Mouse (Mus musculus): ENCODE measurements around the gene Abca8a. TPM values are rescaled to one million over a fixed set of nuclear protein-coding genes. Genes with fewer than 3 reads are reported as not detected.
"Not testable (repeated sequence)": the region's sequence is repeated elsewhere in the genome, so short reads cannot be mapped to it uniquely, and the experiment has no call there.

The Abca8a gene
- total RNA-seq, 1 experiment = 0.27 TPM

DNA sequence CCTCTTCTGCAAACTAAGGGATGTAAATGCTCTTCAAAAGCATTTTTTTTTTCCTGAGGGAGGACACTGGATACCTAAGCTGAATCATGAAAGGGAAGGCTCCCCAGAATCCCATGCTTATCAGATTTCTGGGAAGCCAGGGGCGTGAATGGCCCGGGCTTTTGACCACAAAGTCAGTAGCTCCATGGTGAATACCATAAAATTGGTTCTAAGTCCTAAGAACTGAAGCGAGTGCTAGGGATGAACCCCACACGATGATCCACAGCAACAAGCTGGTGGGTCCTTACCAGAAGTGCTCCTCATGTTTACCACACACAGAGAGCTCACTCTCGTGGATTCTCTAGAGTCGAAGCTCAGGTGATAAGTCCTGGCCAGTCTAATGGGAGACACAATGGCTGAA lies 101.8 kb downstream of the Abca8a start:
- in situ Hi-C loops (cut with MboI; ENCODE audit: low sequenced_read_pairs in 2 of 2, unreplicated experiment in 2 of 2) = no loop called here
- Histone ChIP-seq H3K36me3 (ENCODE audit: control insufficient read depth, insufficient read depth, low read length, poor library complexity, severe bottlenecking) (no peaks in the 10 kb centered on the region), H3K4me3 (ENCODE audit: insufficient read depth in 1 of 2, low read depth in 1 of 2, low read length in 2 of 2, poor library complexity in 1 of 2, severe bottlenecking in 1 of 2) (no peak overlapping the region), H3K9ac (ENCODE audit: insufficient read depth, low read depth, low read length, poor library complexity, severe bottlenecking) (no peak overlapping the region), H3K27ac (ENCODE audit: insufficient read depth, low read depth, low read length, poor library complexity, severe bottlenecking) (no peak overlapping the region), H3K9me3 (ENCODE audit: control insufficient read depth, insufficient read depth, low read depth, low read length) (no peaks in the 10 kb centered on the region), H3K4me1 (ENCODE audit: control insufficient read depth in 2 of 2, insufficient read depth in 2 of 2, low read length in 2 of 2, poor library complexity in 1 of 2) (peaks cover 0 to 6% of the 10 kb centered on the region in 2 experiments; a peak in 1 of 4 replicates)
- TF ChIP-seq HCFC1 (IDR thresholded peaks at IDR 0.05; ENCODE audit: borderline replicate concordance, insufficient read depth, low read length) (no peak), ZNF384 (IDR thresholded peaks at IDR 0.05; ENCODE audit: low read depth, low read length) (no peak), CHD2 (IDR thresholded peaks at IDR 0.05; ENCODE audit: low read depth, low read length) (no peak), MAFK (IDR thresholded peaks at IDR 0.05; ENCODE audit: insufficient read depth, low read depth, low read length) (no peak), ZC3H11A (IDR thresholded peaks at IDR 0.05; ENCODE audit: borderline replicate concordance, low read depth, low read length) (no peak)
- DNase-seq (ENCODE audit: low read depth, low spot score) = no peak

- in situ Hi-C loops (cut with MboI; ENCODE audit: low sequenced_read_pairs in 2 of 2, unreplicated experiment in 2 of 2) = no loop called here
- TF ChIP-seq MAFK (IDR thresholded peaks at IDR 0.05; ENCODE audit: insufficient read depth, low read depth, low read length) (peak; percentile 84), CHD2 (IDR thresholded peaks at IDR 0.05; ENCODE audit: low read depth, low read length) (no peak)
Observed at GRCm38 (mm10) chr11:109991270-109991669, 104.5 kb downstream of the Abca8a start.

DNA sequence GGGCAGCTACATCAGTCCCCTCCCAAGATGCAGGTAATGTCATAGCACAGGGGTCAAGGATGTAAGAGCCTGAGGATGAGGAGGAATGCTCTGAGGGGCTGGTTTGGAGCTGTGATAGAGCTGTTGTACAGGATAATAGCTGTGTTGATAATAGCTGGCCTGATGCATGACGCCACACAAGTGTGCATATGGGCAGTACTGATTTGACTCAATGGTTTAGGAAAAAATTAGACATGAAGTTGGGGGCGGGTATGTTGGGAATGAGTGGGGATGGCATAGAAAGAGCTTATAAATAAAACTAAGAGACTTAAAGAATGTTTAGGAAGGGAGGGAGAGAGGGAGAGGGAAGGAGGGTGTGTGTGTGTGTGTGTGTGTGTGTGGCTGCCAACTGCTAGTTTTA lies 105.5 kb downstream of the Abca8a start:
- no peak for TF ChIP-seq CHD2 (IDR thresholded peaks at IDR 0.05; ENCODE audit: low read depth, low read length)
- no peak for TF ChIP-seq ZC3H11A (IDR thresholded peaks at IDR 0.05; ENCODE audit: borderline replicate concordance, low read depth, low read length)
- in situ Hi-C loops (cut with MboI; ENCODE audit: low sequenced_read_pairs in 2 of 2, unreplicated experiment in 2 of 2) = no loop called here
- peaks cover 0 to 4% of the 10 kb centered on the region in 2 experiments; a peak in 1 of 4 replicates for H3K4me1 ChIP-seq (ENCODE audit: control insufficient read depth in 2 of 2, insufficient read depth in 2 of 2, low read length in 2 of 2, poor library complexity in 1 of 2)
- no peak for DNase-seq (ENCODE audit: low read depth, low spot score)
- H3K9ac ChIP-seq (ENCODE audit: insufficient read depth, low read depth, low read length, poor library complexity, severe bottlenecking) = no peak overlapping the region
- no peaks in the 10 kb centered on the region for H3K36me3 ChIP-seq (ENCODE audit: control insufficient read depth, insufficient read depth, low read length, poor library complexity, severe bottlenecking)
- no peak overlapping the region for H3K4me3 ChIP-seq (ENCODE audit: insufficient read depth in 1 of 2, low read depth in 1 of 2, low read length in 2 of 2, poor library complexity in 1 of 2, severe bottlenecking in 1 of 2)
- no peak overlapping the region for H3K27ac ChIP-seq (ENCODE audit: insufficient read depth, low read depth, low read length, poor library complexity, severe bottlenecking)
- H3K9me3 ChIP-seq (ENCODE audit: control insufficient read depth, insufficient read depth, low read depth, low read length) = no peaks in the 10 kb centered on the region

More at GRCm38 (mm10) chr11:109991270-109991669, 104.5 kb downstream of the Abca8a start:
- Histone ChIP-seq H3K9me3 (ENCODE audit: control insufficient read depth, insufficient read depth, low read depth, low read length) (no peaks in the 10 kb centered on the region), H3K9ac (ENCODE audit: insufficient read depth, low read depth, low read length, poor library complexity, severe bottlenecking) (no peak overlapping the region), H3K4me3 (ENCODE audit: insufficient read depth in 1 of 2, low read depth in 1 of 2, low read length in 2 of 2, poor library complexity in 1 of 2, severe bottlenecking in 1 of 2) (no peak overlapping the region), H3K4me1 (ENCODE audit: control insufficient read depth in 2 of 2, insufficient read depth in 2 of 2, low read length in 2 of 2, poor library complexity in 1 of 2) (peaks cover 0 to 6% of the 10 kb centered on the region in 2 experiments; a peak in 1 of 4 replicates), H3K27ac (ENCODE audit: insufficient read depth, low read depth, low read length, poor library complexity, severe bottlenecking) (no peak overlapping the region), H3K36me3 (ENCODE audit: control insufficient read depth, insufficient read depth, low read length, poor library complexity, severe bottlenecking) (no peaks in the 10 kb centered on the region)
- DNase-seq (ENCODE audit: low read depth, low spot score) = no peak

DNA sequence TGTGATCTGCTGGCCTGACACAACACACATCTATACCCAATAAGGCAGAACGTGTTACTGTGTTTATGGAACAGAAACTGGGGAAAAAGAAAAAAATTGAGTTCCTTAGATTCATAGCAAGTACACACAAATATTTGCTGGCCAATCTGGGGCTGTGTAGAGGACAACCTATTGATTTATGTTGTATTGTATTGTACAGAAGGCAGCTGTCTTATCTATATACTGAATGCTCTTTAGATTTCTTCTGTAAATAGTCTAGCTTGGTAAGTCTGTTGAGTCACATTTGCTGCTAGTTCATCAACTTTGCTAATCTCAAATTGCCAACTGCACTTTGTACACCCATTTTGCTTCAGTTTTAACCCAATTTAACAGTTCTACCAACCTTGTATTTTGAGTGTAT lies 107.6 kb downstream of the Abca8a start:
- Histone ChIP-seq H3K9me3 (ENCODE audit: control insufficient read depth, insufficient read depth, low read depth, low read length) (no peaks in the 10 kb centered on the region), H3K9ac (ENCODE audit: insufficient read depth, low read depth, low read length, poor library complexity, severe bottlenecking) (no peak overlapping the region), H3K36me3 (ENCODE audit: control insufficient read depth, insufficient read depth, low read length, poor library complexity, severe bottlenecking) (no peaks in the 10 kb centered on the region), H3K4me3 (ENCODE audit: insufficient read depth in 1 of 2, low read depth in 1 of 2, low read length in 2 of 2, poor library complexity in 1 of 2, severe bottlenecking in 1 of 2) (no peak overlapping the region), H3K27ac (ENCODE audit: insufficient read depth, low read depth, low read length, poor library complexity, severe bottlenecking) (no peak overlapping the region), H3K4me1 (ENCODE audit: control insufficient read depth in 2 of 2, insufficient read depth in 2 of 2, low read length in 2 of 2, poor library complexity in 1 of 2) (no peaks in the 10 kb centered on the region)
- no peak for TF ChIP-seq CHD2 (IDR thresholded peaks at IDR 0.05; ENCODE audit: low read depth, low read length)
- TF ChIP-seq MAFK (IDR thresholded peaks at IDR 0.05; ENCODE audit: insufficient read depth, low read depth, low read length) = no peak
- TF ChIP-seq HCFC1 (IDR thresholded peaks at IDR 0.05; ENCODE audit: borderline replicate concordance, insufficient read depth, low read length) = no peak
- TF ChIP-seq ZC3H11A (IDR thresholded peaks at IDR 0.05; ENCODE audit: borderline replicate concordance, low read depth, low read length) = no peak
- no peak for TF ChIP-seq ZNF384 (IDR thresholded peaks at IDR 0.05; ENCODE audit: low read depth, low read length)
- no peak for DNase-seq (ENCODE audit: low read depth, low spot score)
- in situ Hi-C loops (cut with MboI; ENCODE audit: low sequenced_read_pairs in 2 of 2, unreplicated experiment in 2 of 2) = no loop called here

DNA sequence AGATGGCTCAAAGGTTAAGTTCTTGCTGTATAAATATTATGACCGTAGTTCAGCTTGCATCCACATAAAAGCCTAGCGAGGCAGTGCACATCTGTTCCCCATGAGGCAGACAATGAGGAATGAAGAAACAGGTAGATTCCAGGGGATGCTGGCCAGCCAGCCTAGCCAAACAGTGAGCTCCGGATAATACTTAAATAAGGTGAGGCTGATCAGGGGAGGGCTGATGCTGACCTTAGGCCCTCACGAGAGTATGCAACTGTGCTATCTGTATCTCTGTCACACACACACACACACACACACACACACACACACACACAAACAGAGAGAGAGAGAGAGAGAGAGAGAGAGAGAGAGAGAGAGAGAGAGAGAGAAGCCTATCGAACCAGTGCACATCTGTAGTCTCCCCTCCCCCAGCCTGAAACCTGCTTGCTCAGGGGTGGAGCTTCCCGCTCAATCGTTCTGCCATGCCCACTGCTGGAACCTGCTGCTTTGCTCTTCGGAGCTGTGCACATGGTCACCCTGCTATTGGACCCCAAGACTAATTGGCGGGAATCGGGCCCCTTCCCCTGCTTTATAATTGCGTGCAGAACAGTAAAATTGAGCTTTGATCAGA lies 108.2 kb downstream of the Abca8a start:
- H3K4me3 ChIP-seq (ENCODE audit: insufficient read depth in 1 of 2, low read depth in 1 of 2, low read length in 2 of 2, poor library complexity in 1 of 2, severe bottlenecking in 1 of 2); H3K9me3 ChIP-seq (ENCODE audit: control insufficient read depth, insufficient read depth, low read depth, low read length); in situ Hi-C loops (cut with MboI; ENCODE audit: low sequenced_read_pairs in 2 of 2, unreplicated experiment in 2 of 2); H3K36me3 ChIP-seq (ENCODE audit: control insufficient read depth, insufficient read depth, low read length, poor library complexity, severe bottlenecking); H3K4me1 ChIP-seq (ENCODE audit: control insufficient read depth in 2 of 2, insufficient read depth in 2 of 2, low read length in 2 of 2, poor library complexity in 1 of 2); H3K27ac ChIP-seq (ENCODE audit: insufficient read depth, low read depth, low read length, poor library complexity, severe bottlenecking); DNase-seq (ENCODE audit: low read depth, low spot score); H3K9ac ChIP-seq (ENCODE audit: insufficient read depth, low read depth, low read length, poor library complexity, severe bottlenecking): not testable (repeated sequence)
